Mouse (Mus musculus): ENCODE data around the gene Klhl3.

Klhl3 gene

GRCm38 (mm10) chr13:58066081-58066495, 47.3 kb downstream of the Klhl3 start:
- DNase-seq = no peak

- no peak for DNase-seq
Observed at GRCm38 (mm10) chr13:58065316-58065715, 48.1 kb downstream of the Klhl3 start.

- no peak for DNase-seq
Observed at GRCm38 (mm10) chr13:58057953-58058870, 55.2 kb downstream of the Klhl3 start.

- no peak for DNase-seq
Observed at GRCm38 (mm10) chr13:58056618-58057017, 56.8 kb downstream of the Klhl3 start.

- DNase-seq = no peak
Observed at GRCm38 (mm10) chr13:58053628-58054027, 59.8 kb downstream of the Klhl3 start.

- peak; percentile 69 for DNase-seq
Observed at GRCm38 (mm10) chr13:58051654-58052053, 61.7 kb downstream of the Klhl3 start.

- peak; percentile 77 for DNase-seq
Observed at GRCm38 (mm10) chr13:58051251-58051650, 62.1 kb downstream of the Klhl3 start.

- no peak for DNase-seq
Observed at GRCm38 (mm10) chr13:58049121-58049520, 64.3 kb downstream of the Klhl3 start.

- no peak for DNase-seq
Observed at GRCm38 (mm10) chr13:58048076-58048475, 65.3 kb downstream of the Klhl3 start.

GRCm38 (mm10) chr13:58046178-58046577, 67.2 kb downstream of the Klhl3 start:
- DNase-seq = no peak

- no peak for DNase-seq
Observed at GRCm38 (mm10) chr13:58045278-58045677, 68.1 kb downstream of the Klhl3 start.

- no peak for DNase-seq
Observed at GRCm38 (mm10) chr13:58043278-58043677, 70.1 kb downstream of the Klhl3 start.

- DNase-seq = no peak
Observed at GRCm38 (mm10) chr13:58040112-58040511, 73.3 kb downstream of the Klhl3 start.

- DNase-seq = no peak
Observed at GRCm38 (mm10) chr13:58037506-58037905, 75.9 kb downstream of the Klhl3 start.

- DNase-seq = peak; percentile 80
Observed at GRCm38 (mm10) chr13:58035470-58036156, 77.8 kb downstream of the Klhl3 start.

GRCm38 (mm10) chr13:58034985-58035384, 78.4 kb downstream of the Klhl3 start:
- DNase-seq = no peak

- no peak for DNase-seq
Observed at GRCm38 (mm10) chr13:58034507-58034906, 78.9 kb downstream of the Klhl3 start.

- DNase-seq = peak; percentile 79
Observed at GRCm38 (mm10) chr13:58031755-58032154, 81.6 kb downstream of the Klhl3 start.

GRCm38 (mm10) chr13:58027115-58027514, 86.3 kb downstream of the Klhl3 start:
- no peak for DNase-seq

GRCm38 (mm10) chr13:58025701-58026414, 87.5 kb downstream of the Klhl3 start:
- peak; percentile 60 for DNase-seq

- peak; percentile 98 for DNase-seq
Observed at GRCm38 (mm10) chr13:58023726-58024453, 89.5 kb downstream of the Klhl3 start.

GRCm38 (mm10) chr13:58023001-58023560, 90.3 kb downstream of the Klhl3 start:
- peak; percentile 56 for DNase-seq
